Mouse (Mus musculus) layer of hippocampus, postnatal 14 days (tissue): ENCODE results near the gene Borcs5. TPM values are rescaled to one million over a fixed set of nuclear protein-coding genes. Genes with fewer than 3 reads are reported as not detected.

ENCODE experiments used
- DNase-seq, 2 experiments: peaks; one replicate each; pipeline ENCODE4 v3.0.0; 2021 to 2022; ENCODE audit warnings: low spot score in 2 of 2, mixed read lengths in 1 of 2
- total RNA-seq, 2 experiments: library from RNA; stranded (reverse); gene quantifications; 2 replicates each; pipeline ENCODE4 v1.2.3; 2021

Borcs5 gene
- total RNA-seq, 2 experiments from 2014 or later = 31.9 to 32.9 TPM

DNA sequence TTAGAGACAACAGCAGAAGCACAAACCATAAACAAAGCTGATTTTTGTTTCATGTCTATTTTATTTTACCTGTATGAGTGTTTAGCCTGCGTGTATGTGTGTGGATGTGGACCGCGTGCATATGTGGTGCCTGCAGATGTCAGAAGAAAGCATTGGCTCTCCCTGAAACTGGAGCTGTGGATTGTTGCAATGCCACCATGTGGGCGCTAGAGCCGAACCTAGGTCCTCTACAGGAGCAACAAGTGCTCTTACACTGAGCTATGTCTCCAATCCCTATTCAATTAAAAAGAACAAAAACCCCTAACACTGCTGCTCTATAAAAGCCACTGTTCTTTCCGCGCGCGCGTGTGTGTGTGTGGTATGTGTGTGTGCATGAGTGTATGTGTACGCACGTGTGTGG lies 13.9 kb upstream of the Borcs5 start:
- DNase-seq = no peak

DNA sequence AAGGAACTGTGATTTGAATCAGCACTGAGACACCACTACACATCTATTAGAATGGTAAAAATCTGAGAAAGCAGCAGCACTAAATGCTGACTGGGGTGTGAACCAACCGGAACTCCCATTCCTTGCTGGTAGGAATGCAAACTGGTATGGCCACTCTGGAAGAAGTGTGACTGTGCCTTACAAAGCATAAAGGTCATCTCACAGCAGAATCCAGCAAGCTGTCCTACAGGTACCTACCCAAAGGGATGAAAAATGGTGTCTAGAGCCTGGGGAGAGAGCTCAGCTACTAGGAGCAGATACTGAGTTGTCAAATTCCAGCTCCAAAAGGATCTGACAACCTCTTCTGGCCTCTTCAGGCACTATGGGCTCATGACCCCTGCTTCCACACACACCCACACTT lies 12.7 kb upstream of the Borcs5 start:
- no peak for DNase-seq

DNA sequence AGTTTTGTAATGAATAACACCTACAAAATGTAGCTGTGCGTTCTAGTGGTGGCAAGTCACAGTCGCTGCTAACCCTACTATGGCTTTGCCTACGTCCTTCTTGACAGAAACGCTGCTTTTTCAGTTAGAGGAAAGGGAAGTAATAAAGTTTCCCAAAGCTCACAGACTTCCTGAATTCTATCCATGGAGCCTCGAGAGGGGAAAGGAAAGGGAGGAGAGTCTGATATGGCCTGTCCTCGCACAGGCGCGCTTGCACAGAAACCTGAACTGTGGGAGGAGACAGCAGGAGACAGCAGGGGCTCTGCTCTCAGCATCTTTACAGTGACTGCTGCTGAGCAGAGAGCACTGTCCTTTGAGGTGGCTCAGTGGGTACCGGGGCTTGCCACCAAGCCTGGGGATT lies 8.9 kb upstream of the Borcs5 start:
- DNase-seq = no peak

DNA sequence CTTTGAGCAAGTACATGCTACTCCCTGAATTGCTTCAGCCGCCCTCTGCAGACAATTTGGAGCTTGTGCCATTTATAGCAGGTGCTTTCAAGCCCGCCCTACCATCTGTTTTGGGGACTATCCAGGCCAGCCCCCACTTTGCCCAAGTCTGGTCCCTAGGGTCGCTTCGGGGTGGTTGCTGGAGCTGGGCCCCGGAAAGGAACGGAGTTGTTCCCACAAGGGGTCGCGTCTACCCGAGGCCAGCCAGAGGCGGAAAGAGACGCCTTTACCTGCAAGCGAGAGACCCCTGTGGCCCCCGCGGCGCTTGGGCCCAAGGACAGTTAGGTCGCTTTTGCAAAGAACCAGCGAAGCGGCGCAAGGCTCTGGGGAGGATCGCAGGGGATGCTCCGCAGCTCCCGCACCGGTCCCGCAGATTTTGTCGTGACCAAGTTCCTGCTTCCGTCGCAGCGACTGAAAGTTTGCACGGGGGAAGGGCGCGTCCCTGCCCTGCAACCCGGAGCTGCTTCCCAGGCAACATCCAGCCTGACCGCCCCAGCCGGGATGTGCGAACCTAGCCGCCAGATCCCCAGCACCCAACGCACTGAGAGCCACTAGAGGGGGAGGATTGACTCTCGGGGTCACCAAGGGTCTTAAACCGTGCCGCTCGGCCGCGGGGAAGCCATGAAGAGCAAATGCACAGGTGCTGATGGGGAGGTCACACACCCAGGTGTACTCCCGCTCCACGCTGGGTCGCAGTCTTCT lies 7.2 kb upstream of the Borcs5 start, which contains the start of gene Mansc1:
TSS of gene Mansc1 (minus strand) at position 542 of the 741 bp plus-strand sequence.
- DNase-seq = no peak

DNA sequence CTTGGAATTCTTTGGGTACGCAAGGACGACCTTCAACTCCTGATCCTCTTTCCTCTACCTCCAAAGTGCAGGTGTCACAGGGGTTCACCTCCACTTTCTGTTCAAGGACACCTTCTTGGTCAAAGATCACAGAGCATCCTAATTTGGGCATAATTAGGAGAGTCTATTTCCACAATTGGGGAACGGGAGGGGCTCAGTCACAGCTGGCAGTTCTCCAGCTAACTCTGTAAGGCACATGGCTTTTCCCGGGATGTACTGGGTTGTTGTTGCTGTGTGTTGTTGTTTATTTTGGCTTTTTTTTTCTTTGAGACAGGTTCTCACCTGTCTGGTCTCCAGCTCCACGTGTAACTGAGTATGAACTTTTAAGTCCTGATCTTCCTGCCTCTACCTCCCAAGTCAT lies 6.6 kb upstream of the Borcs5 start:
- DNase-seq = no peak

DNA sequence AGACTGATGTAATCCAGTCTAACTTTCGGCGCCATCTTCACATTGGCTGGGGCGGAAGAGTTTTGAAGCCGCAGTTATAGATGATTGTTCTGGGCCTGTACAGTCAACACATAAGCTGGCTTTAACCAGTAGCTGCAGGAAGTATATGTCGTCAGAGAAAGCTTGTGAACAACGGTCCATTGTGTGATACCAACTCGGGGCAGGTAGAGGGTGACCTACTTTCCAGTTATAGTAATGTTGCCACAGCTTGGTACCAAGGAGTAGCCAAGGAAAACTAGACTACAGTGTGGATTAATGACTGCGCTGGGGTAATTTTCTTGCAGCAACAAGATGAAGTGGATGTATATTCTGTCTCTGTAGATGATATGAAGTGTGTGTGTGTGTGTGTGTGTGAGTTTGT lies 5.8 kb upstream of the Borcs5 start:
- DNase-seq = no peak

DNA sequence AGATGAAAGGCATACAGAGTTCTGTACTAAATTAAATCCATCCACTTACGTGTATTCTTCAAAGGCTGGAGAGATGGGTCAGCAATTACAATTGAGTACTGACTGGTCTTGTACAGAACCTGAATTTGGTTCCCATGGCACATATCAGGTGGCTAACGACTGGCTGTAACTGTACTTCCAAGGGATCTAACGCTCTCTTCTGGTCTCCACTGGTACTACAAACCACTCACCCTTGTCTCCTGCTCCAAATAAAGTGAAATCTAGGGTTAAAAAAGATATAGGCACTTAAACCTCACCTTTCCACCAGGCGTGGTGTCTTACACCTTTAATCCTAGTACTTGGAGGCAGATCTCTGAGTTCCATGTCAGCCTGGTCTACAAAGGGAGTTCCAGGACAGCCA lies 2.8 kb upstream of the Borcs5 start:
- no peak for DNase-seq

DNA sequence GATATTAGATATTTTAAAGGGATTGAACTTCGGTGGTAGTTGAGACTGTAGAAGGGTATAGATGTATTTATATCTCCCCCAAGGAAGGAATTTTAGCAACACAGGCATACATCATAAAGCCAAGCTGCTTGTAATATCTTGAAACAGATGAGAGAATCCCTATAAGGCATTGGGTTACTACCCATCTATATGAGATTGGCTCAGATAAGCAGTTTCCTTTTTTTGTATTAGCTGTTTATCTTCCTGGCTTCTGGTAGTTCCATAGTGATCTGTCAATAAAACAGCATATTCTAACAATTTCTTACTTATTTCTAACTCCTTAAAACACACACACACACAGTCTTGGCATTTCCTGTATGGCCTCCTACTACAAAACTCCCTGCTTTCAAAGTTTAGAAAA lies 590 bp downstream of the Borcs5 start:
- no peak for DNase-seq

DNA sequence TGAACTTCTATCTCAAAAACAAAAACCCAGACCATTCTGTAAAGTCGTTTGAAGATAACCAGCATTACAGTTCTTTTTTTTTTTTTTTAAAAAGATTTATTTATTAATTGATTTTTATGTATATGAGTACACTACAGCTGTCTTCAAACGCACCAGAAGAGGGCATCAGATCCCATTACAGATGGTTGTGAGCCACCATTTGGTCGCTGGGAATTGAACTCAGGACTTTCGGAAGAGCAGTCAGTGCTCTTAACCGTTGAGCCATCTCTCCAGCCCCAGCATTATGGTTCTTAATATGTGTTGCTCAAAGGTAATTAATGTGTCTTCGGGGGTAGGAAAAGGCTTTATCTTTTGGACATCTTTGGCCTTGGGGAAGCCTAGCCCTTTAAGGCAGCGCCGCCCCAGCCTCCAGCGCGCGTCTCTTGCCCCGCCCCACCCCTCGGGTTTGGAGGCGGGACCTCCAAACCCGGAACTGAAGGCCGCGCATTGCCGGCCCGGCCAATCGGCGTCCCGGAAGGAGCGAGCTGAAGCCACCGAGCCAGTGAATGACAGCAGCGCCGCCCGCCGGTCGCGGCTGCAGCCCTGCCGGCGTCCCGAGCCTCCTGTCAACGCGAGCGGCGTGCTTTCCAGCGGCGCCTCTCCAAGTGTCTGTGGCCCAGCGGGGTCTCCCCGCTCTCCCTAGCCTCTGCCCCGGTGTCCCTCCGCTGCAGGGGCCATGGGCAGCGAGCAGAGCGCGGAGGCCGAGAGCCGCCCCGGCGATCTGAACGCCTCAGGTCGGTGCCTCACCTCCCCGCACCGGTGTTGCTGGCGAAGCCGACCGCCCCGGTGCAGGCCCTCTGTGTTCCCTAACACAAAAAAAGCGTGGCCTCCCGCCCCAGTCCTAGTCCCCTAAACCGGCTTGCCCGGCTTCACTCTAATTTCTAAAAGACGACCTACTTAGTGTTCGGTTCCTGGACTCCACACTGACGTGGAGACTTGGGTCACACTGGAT lies 1.5 kb downstream of the Borcs5 start:
- DNase-seq = peak; percentile 89 to 96

DNA sequence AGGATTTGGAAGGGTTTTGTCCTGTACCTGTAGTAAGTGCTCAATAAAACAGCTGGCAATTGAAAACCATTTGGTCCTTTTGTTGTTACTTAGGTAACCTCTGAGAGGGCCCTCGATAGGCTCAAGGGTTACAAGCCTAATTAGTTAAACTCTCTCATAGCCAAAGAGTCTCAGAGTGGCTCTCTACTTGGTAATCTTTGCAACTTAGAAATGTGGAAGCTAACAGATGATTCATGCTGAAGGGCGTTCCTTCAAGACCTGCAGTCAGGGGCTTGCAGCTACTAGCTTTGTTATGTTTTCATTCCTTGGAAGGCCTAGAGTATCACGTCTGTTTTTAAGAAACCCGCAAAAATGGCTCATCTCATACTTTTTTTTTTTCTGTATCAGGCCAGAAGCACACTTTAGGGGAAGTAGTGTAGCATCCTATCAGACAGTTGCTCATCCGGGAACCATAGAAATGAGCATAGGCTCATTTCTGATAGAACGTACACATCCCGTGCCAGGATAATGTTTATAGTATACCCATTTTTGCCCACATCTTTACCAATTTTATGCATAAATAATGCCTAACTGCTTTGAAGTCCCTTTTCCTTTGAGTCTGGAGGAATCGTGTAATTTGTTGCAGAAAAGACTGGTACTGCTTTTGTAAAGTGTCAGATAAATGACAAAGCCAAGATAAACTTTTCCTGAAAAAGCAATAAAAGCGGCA lies 2.6 kb downstream of the Borcs5 start:
- DNase-seq = no peak

DNA sequence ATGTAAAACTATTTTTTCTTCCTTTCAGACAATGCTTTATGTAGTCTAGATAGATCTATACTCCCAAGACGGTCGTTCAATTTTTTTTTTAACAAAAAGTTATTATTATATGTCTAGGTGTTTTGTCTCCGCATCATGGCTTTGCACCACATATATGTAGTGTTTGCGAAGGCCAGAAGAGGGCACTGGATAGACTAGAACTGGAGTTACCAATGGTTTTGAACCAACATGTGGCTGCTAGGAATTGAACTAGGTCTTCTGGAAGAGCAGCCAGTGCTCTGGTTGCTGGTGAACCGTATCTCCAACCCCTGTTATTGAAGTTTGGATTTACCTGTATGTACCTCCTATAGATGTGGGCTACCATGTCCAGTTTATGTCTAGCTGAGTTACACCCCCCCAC lies 4.0 kb downstream of the Borcs5 start:
- DNase-seq = no peak

DNA sequence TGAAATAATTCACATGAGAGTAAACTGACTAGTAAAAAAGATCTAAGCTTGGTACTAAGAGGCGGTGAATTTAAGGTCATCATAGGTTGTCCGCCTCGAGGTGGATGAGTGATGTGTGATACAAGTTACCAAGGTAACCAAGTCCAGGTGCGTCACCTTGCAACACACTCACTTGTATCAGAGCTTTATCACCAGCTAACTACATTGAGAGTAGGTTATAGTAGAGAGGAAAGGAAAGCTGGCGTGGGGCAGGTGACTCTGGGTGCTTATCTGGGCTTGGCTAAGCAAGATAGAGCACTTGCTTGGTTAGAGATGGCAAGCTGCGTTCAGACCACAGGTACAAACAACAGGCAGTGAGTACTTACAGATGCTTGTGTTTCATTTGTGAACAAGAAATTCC lies 7.5 kb downstream of the Borcs5 start:
- DNase-seq = no peak

DNA sequence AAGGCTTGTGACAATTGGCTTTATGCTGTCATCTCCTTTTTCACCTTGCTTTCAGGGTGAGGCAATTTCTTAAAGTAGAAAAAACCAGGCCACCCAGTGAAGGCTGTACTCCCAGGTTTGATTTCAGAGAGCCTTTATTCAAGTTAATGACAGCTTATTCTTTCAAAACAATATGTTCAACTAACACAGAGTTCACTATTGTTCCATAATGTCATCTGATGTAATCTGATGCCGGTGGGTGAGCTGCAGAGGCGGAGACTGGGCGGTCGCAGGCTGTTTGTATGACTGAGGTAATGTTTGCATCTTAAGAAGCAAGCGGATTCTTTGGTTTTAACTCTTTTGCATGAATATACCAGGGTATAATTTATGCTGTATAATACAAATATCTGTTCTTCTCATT lies 8.3 kb downstream of the Borcs5 start:
- DNase-seq = no peak

DNA sequence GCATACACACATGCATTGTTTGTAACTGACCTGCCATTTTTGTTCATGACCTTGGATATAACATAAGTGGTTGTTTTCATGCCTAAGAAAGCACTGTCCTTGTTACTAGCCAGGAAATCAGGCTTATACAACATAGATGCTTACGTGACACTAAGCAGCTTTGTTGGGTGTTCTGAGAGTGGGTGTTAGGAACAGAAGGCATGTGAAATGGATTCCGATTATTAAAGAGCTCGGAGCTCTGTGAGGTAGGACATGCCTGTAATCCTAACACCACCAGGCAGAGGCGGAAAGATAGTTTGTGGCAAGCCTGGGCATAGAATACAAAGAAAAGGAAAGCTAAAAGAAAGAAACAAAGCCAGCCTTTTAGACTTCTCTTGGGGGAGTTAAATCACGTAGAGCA lies 9.0 kb downstream of the Borcs5 start:
- DNase-seq = peak in 1 of 2 experiments; percentile 72

DNA sequence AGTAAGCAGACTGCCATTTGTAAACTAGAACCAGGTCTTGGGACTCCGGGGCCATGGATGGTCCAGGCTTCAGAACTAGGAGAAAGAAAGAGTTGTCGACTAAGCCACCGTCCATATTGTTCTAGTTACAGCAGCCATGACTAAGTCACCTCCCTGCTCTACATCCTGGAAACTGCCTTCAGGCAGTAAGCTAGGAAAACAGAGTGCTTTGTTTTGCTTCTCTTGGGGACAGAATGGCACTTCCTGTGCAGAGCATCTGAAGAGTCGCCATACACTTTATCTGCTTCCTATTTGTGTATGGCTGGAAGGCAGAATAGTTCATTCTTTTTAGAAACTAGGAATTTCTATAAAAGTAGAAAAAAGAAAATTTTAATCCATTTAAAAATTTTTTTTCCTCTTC lies 17.2 kb downstream of the Borcs5 start:
- DNase-seq = no peak

DNA sequence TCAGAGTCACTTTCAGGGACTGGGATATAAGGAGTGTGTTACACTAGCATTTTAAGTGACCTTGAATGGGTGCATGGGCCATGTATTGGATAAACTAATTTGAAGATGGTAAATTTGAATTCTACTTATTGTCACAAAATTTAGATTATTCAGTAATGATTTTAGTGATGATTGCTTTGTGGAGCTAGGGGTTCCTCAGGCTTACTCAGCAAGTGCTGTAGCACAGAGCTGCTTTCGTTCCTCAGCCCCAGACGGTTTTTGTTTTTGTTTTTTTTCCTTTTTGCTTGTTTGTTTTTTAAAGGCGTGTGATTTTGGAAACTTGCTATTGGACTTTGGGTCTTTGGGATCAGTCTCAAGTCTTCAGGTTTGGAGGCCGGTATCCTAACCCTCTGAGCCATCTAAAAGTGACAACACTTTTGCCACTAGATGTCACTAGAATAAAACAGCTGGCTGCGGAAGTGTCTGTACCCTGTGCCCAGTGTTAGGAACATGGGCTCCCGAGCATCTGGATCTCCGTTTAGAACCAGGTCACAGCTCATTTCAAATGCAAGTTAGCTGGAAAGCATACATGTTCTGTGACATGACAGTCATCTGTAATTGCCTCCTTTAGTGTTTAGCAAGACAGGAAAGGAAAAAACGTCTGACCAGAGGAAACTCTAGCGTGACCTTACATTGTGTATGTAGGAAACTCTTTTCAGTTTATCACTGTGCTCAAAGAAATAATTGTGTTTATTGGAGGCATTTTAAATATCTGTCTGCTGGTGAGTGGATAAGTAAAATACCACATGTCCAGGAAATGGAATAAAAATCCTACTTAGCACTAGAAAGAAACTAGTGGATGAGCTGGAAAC lies 20.0 kb downstream of the Borcs5 start:
- peak; percentile 35 to 78 for DNase-seq

DNA sequence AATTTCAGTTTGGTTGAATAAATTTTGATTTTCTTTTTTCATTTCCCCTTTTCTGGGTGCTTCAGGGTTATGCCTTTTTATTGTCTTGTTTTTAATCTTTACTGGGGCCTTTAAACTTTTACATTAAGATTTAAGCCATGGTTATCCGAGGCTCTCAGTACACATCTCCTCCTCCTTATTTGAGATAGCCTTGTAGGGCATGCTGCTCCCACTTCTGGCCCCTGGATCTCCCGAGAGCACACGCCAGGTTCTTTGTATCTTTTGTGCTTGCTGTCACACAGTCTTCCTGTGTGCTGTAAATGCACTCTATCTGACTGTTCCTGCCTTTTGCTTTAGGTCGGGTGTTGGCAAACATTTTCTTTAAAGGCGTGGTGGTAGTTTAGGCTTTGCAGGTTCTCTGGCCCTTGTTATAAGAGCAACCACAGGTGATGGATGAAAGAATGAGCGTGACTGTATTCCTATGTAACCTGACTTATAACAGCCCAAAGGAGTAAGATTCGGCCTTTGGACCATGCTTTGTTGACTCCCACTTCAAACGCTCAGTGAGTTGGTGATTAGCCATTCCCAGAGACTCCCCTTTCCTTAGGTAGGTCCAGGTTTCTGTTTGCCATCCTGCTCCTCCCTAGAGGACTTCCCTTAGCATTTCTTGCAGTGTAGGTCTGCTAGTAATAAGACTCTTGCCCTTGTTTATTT lies 21.6 kb downstream of the Borcs5 start:
- DNase-seq = no peak

DNA sequence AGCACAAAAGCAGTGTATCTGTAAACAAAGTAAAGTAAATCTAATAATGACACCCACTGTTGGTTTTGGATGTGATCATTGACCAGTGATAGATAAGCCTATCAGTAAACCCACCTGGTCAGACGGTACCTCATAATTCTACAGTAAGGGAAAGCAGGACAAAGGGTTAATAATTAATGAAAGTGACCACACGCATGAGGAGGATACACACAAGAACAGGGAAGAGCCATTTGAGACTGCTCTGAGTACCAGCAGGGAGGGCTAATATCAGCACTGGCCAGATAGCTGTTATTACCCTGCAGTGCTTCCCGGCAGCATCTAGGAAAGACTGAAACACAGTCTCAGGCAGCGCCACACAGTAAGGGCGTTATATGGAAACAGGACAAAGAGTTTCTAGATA lies 25.3 kb downstream of the Borcs5 start:
- no peak for DNase-seq

DNA sequence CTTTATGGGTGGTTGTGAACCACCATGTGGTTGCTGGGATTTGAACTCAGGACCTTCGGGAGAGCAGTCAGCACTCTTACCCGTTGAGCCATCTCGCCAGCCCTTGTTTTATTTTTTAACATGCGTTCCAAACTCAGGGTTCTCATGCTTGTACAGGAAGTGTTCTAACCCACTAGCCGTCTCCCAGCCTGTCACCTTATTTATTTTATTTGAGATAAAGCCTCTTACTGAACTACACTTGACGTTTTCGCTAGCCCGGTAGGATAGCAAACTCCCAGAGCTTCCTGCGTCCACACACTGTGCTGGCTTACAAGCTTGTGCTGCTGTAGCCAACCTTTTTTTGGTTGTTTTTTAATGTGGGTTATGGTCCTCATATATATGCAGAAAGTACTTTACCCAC lies 26.5 kb downstream of the Borcs5 start:
- DNase-seq = no peak

DNA sequence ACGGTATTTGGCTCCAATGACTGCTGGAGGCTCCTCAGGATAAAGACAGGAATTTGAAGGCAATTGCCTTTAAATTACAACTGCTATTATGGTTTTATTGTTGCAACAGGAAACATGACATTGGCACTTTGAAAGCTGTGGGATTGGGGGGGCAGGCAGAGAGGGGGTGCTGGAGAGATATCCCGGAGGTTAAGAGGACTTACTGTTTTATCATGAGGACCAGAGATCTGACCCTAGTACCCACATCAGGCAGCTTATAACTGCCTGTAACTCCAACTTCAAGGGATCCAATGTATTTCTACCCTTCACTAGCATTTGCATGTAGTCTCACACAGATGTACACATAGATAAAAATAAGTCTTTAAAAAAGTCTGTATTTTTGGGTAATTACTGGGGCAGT lies 29.2 kb downstream of the Borcs5 start:
- DNase-seq = no peak
